Mouse (Mus musculus): ENCODE measurements around the gene Afap1l2.

Afap1l2 gene

DNA sequence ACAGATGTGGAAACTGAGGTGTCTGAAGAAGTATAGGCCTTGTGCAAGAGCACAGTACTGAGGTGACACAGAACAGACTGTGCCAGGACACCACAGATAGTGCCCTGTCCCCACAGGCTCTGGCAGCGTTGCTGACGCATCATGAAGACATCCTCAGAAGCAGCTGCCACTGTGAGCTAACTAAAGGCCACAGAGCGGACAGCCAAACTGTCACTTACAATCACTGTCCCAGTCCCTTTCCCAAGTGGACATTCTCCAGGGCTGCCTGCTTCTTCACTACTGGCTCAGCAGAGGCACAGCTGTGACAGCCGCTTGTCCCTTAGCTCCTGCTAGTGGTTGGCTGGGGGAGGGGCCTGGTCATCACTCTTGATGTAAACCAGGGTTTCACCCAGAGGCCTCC lies 33.9 kb downstream of the Afap1l2 start:
- DNase-seq = no peak

DNA sequence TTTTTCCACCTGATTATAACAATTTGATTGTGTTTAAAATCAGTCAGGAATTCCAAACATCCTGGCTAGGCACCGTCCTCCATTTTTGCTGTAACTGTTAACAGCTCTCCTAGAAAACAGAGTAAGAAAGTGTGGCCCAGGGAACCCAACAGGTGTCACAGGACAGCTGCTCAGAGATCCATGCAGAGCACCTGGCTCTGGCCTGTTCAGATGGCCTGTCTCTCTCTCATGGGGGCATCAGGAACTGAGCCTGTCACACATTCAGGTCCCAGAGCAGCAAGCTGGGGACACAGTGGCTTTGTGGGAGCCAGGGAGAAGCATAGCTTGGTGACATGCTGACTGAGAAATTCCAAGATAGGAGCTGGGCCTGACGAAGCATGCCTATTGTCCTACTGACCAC lies 35.3 kb downstream of the Afap1l2 start:
- no peak for DNase-seq

DNA sequence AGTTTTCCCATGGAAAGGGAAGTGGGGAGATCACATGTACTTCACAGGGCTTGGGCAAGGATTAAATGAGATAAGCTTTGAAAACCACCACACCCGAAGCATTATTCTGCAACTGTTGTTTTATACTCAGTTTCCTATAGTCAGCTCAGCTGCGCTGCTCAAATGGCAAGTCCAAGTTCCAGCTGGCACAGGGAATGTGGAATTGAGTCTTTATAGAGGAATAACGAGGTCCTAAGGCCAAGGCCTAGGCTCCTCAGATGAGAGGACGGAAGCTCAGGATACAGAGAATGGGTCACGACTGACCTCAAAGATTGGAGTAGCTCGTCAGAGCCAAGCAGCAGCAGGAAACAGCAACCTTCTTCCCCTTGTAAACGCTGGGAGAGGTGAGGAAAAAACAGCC lies 36.7 kb downstream of the Afap1l2 start:
- no peak for DNase-seq

DNA sequence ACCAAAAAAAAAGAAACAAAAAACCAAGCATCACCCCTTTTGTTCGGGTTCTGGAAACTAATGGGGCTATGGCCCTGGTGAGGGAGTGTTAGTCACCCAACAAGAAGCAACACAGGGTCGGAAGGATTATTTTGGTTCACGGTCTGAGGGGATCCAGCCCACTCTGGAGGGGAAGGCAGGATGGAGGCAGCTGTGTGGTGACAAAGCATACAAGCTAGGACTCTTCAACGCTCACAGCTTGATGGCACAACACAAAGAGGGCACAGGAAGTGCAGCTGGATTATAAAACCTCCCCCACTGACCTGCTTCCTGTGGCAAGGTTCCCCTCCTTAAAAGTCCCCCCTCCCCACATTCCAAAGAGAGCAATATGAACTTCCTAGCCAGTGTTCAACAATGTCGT lies 44.2 kb downstream of the Afap1l2 start:
- no peak for DNase-seq

DNA sequence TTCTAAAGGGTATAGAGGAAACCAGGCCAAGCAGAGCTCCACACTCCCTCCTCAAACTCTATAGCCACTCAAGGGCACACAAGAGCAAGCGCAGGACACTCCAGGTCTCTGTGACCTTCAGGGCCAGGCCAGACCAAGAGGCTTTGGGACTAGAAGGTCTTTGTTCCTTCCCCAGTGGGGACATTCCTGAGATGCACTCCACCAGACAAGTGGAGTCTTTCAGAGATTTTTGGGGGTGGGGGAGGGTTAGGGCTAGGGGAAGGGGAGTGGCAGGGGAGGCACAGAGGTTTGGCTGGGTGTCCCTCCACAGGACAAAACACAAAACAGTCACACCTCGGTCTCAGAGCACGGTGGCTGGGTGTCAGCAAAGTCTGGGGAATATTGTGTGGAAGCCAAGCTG lies 48.4 kb downstream of the Afap1l2 start:
- no peak for DNase-seq

DNA sequence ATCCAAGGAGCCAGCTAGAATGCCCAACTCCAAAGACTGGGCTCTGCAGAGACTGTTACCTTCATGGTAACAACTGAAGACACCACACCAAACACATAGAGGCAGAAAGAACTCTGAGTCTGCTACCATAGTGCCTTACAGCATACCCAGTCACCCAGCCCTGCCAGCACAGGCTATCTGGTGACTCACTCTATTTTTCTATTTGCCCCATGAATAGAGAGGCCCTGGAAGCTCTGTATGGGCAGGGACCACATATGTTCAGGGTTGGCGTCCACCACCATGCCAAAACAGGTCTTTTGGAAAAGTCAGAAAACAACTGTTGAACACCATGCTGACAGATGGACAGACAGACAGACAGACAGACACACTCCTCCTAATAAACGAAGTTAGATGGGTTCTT lies 49.0 kb downstream of the Afap1l2 start:
- DNase-seq = no peak

DNA sequence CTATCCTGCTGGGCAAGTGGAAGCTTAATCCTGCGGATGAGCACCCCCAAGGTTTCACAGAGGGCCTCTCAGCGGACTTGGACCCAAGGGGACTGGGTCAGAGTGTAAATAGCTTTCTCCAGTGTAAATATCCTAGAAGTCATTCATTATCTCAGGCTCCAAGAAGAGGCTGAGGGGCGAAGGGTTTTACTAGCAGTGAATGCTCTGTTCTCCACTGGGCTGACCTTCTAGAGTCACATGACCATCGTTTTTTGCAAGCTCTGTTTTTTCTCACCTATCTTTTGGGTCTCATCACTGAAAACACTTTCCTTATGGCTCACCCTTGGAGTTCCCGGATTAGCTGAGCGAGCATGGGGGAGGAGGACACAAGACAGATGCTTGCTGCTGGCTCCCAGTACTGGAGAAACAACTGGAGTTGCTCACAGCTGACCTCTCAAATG lies 49.4 kb downstream of the Afap1l2 start:
- DNase-seq = no peak

DNA sequence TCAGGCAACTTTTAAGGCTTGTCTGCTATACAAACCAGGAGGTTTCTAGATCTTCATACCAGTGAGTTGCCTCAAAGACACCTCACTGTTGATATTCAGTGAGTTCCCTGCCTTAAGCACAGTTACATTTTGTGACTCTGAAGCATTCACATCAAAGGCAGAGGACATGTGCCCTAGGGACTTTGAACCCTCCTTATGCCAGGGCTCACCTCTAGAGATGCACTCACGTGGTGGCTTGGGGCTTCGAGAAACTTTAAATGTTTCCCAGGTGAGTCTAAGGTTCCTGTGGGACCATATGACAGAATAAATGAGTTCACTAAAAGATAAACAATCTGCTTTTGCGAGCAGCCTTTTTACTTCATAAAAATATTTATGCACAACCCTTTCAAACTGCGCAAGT lies 50.0 kb downstream of the Afap1l2 start:
- DNase-seq = no peak

DNA sequence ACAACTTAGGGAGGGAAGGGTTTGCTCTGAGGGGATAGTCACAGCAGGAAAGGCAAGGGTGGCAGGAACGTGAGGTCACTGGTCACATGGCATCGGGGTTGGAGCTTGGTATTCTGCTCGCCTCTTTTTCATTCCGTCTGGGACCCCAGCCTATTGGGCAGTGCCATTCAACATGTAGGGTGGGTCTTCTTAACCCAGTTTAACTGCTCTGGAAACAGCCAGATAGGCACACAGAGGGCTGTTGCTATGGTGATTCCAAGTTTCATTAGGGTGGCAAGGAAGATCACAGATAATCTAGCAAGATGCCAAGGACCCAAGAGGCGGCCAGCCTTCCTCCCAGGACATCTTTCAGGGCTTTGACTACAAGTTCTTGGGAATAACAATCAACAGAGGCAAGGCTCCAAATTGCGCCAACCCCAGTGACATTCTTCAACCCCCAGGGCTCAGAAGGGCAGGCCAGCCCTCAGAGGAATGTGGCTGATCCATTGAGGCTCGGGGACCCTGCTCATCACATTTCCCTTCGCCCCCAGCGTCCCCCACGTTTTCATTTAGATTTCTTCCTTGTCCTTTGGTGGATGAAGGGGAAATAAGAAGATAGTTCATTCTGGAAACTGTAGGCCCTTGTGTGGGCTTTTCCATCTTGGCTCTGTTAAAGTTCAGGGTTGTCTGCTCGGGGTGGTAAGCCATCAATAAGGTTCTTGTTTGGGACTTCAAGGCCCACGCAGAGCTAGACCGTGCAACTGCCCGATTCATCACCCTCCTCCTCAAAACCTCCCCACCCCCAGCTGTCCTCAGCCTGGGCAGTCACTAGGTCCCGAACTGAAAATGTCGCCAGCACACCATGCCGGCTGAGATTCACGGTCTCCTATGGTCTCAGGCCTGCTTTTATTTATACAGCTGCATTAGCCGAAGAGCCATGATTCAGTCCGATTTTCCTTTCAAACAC lies 52.2 kb downstream of the Afap1l2 start:
- DNase-seq = no peak

DNA sequence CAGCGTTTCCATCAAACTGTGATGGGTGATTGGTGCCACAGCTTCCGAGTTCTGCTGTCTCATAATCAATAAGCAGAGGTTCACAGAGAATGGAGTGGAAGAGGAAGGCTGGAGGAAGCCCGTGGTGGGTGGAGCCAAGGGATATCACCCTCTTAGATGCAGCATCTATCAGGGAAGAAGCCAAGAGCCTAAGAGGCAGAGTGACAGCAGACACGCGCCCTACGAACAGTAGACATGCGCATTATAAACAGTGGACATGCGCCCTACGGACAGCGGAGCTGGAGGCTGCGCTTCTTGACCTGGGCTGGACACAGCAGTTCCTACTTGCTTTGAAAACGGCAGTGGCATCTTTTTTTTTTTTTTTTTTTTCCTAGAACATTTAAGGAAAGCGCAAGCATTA lies 53.2 kb downstream of the Afap1l2 start:
- DNase-seq = no peak

DNA sequence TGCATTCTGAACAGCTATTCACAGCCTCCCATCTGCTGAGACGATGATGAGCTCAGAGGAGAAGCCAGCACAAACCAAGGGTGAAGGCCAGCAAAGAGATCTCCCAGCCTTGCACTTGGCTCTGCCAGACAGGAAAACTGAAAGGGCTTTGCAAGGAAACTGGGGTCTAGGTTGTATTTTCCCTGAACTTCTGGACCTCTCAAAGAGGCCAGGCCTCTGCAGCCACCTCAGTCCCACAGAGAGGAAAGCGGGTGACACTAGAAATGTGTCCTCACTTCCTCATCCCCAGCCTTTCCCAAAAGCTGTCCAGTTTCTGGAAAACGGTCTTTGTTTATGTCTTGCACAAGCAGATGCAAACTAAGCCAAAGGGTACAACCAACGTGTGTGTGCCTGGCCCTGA lies 54.2 kb downstream of the Afap1l2 start:
- DNase-seq = no peak

DNA sequence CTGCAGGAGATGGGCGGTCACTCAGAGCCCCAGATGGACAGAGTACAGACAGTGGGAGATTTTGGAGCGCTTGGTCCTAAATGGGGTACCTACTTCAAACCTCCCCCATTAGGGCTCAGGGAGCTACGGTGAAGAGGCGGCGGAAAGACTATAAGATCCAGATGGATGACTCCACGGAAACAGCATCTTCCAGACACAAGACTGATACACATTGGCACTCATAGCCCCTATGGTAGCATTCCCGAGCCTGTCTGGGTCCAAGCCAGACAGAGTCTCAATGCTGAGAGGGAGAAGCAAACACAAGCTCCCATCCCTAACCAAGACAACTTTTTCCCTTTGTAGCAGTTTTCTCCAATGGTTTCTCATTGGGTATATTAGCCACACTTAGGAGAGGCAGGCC lies 57.2 kb downstream of the Afap1l2 start:
- DNase-seq = no peak

DNA sequence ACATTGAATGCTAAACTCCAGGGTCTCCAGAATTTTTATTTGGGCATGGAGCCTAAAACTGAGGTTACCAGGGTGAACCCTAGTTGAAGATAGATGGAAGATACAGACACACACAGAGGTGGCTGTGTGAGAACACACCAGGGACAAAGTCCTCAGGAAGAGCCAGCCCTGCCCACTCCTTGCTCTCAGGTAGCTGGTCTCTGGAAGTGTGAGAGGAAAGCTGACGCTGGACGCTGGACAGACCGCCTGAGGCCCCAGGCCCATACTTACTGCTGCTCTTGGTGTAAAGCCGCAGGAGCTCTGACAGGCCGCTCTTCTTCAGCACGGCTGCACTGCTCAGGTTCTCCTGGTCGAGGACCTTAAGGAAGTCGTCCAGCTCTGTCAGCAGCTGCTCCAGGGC lies 58.2 kb downstream of the Afap1l2 start:
- no peak for DNase-seq

DNA sequence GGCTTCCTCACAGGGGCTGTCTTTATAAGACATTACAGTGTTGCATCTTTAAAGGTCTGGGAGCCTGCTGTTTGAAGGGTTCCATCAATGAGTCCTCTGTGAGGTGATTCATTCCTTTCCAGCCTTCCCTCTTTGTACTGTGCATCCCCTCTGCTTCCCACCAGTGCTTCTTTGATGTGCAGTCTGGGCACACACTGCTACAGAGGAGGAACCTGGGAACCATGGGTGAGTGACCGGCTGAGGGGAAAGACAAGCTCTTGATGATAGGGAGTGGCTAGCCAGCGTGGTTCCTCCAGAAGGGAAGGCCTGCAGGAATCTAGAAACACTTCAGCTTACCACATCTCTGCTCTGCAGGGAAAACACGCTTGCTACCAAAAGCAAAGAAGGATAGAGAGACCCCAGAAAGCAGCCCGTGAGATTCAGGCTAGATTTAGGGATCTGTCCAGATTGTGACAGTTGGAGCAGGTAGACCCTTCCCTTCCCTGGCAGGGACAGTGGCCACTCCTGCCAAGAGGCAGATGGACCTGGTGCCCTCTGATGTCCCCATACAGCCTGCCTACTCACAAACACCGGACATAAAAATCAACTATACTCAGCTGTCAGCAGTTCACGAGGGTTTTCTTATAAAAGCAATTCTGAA lies 59.9 kb downstream of the Afap1l2 start:
- no peak for DNase-seq

DNA sequence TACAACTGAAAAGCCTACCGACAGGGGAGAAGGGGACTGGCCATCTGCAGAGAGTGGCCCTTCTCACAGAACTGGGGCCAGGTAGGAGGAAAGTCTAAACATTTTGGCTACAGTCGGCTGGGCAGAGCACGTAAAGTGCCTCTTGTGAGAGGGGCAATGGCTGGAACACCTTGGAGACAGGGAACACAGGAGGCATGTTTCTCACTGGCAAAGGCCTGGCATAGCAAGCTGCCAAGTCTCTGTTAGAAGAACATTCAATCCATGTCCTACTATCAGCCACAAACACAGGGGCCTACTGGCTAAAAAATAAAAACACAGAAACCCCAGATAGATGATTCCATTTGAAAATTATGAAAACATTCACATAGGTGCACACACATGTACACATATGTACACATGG lies 61.3 kb downstream of the Afap1l2 start:
- no peak for DNase-seq

DNA sequence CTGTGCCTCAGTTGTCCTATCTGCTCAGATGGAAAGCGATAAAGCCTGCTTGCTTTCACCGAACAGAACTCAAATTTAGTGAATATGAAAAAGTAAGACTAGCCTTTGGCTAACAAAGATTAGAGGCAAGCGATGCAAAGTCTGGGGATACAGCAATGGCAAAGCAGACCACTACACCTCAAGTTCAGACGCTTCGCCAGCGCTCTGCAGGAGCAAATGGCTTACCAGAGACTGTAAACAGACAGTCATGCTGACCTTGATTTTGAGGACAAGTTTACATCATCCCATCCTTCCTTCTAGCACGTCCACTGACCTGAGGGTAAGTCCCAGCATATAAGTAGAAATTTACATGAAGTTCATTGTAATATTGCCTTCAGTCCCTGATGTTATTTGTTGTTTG lies 61.8 kb downstream of the Afap1l2 start:
- DNase-seq = no peak

DNA sequence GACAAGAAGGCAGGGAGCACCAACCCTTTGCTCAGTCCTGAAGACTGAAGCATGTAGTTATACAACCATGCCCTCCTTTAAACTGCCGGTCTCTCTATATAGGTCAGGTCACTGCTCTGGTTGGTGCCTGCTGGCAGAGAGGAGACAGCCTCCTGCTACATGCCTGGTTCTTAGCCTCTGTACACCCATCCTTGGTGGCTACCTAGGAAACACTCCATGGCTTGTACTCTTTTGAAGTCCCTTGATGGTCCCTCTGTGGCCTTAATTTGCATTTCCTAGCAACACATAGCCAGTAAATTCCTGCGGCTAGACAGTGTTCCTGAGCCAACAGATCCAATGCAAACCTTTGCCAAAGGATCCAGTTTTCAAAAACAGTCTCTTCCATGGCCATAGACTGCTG lies 62.4 kb downstream of the Afap1l2 start:
- DNase-seq = no peak

DNA sequence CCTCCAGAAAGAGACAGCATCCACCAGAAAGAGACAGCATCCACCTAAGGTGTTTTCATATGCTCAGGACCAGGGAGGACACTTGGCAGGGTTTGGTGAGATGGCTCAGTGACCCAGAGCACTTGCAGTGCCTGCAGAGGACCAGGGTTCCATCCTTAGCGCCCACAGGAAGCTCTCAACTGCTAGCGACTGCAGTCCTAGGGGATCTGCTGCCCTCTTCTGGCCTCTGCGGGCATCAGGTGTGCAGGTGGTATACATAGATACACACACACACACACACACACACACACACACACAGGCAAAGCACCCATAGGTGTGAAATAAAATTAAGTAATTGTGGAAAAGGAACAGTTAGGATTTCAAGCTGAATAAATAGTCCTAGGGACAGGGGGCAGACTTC lies 63.2 kb downstream of the Afap1l2 start:
- no peak for DNase-seq

DNA sequence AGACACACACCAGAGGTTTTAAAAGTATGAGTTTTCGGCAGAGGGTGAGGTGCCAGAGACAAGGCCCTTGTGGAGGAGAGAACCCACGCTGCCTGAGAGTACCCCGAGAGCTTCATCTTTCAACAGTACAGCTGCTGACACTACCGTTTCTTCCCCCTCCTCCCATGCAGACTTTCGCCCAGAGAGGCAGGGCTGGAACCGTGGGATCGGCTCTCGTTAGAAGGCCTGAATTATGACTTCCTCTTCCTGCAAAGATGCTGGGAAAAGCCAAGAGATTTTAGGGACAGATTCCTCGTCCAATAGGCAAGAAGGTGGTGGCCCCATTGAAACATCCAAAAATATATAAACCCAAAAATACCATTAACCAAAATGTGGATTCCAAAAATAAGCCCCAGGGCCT lies 63.8 kb downstream of the Afap1l2 start:
- DNase-seq = no peak

DNA sequence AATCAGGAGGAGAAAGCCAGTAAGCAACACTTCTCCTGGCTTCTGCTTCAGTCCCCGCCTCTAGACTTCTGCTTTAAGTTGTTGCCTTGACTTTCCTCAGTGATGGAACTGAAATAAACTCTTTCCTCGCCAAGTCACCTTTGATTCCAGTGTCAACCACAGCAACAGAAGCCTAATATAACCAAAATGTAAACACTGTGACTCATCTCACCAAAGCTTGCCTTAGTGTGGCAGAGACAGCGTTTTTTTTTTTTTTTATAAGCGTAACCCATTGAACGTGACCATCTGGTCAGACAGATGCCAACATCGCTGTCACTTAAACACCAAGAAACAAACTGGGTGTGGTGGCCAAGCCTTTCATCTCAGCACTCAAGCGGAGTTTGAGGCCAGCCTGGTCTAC lies 65.8 kb downstream of the Afap1l2 start:
- DNase-seq = no peak

DNA sequence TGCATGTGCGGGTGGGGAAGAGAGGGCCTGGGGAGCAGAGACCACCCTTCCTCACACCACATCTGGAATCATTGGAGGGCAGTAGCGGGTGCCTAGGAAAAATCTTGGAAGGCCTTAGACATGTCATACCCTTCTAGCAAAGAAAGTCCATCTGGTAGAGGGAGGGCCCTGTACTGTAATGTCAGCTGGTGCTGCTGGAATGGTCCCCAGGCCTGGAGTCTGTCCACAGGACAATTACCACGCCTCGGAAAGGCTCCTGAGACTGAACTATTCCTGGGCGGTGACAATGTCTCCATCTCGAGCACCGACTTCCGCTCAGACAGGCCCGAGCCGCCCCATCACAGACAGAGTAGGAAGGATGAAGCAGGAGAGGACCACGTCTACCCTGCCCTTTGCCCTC lies 67.5 kb downstream of the Afap1l2 start:
- DNase-seq = no peak

DNA sequence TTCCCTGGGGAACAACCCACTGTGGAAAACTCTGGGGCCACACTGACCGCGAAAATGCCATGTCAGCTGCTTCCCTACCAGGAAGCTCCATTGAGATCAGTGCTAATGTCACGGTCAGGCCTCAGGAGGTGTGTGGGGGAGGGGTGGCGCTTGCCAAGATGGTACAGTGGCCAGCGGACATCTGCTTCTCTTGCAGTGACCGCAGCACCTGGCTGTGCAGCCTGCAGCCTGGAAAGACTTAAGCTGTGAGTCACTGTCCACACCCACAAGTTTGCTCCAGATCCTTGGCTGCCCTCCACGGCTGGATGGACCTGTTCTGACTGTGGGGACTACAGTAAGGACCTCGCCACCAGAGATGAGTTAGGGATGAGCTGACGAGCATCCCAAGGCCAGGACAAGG lies 68.2 kb downstream of the Afap1l2 start:
- no peak for DNase-seq

DNA sequence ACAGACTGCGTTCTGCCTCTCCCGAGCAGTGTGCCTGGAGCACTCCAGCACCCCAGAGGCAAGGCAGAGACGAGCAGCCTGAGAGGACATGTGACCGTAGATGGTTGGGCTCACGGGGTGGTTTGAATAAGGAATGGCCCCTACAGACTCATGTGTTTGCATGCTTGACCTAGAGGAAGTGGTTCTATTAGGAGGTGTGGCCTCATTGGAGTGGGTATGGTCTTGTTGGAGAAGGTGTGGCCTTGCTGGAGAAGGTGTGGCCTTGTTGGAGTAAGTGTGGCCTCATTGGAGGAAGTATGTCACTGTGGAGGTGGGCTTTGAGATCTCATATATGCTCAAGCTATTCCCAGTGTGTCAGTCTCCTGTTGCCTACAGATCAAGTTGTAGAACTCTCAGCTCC lies 70.1 kb downstream of the Afap1l2 start:
- DNase-seq = no peak

DNA sequence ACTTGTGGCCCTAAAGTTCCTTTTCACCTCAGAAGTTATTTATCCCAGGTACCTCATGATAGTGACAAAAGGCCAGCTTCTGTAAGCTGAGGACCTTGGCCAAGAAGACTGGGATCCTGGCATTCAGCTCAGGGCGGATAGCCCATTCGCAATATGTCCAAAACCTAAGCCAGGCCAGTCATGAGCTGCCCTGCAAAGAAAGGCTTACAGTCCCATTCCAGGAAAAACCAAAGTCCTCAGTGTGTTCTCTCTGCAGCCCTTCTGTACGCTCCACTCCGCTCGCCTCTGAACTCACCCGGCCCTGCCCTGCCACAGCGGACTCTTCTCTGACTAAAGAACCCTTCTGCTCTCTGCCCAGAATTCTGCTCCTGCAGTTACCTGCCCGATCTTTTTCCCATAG lies 71.8 kb downstream of the Afap1l2 start:
- no peak for DNase-seq

DNA sequence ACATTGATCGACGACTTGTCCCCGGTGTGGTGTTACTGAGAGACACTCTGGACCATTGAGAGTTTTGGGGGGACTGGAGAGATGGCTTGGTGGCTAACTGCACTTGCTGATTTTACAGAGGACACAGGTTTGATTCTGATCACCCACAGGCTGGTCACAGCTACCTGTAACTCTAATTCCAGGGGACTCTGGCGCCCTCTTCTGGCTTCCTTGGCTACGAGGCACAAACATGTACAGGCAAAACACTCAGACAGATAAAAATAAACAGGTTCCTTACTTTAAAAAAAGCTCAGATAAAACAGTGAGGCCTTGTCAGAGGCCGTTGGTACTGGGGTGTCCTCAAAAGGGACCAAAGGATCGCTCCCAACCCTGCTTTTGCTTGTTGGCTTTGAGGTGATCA lies 72.3 kb downstream of the Afap1l2 start:
- DNase-seq = no peak

Measured in right cerebral cortex, postnatal 14 days (tissue).